18 mouse cellular contexts compared by ENCODE assay signal in the genomic region with DNA sequence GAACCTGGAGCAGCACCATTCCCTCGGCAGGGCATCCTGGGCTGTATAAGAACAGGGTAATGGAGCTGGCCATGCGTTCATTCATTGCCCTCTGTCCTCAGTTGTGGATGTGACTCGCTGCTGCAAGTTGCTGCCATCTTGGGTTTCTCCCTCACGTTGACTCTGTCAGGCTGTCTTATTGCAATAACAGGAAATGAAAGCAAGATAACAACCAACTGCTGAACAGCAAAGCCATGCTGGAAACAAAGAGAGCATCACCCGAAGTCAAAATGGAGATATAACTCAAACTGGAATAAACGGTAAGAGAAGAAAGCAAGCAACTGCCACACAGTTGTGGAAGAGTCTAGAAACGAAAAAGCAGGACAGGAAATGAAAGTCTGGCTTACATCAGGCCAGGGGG.
DNase-seq lines count a peak whose midpoint lies in the region; ATAC-seq lines count a peak whose summit lies in the region.
"Had no signal": no experiment of that assay in that cellular context is flagged by ENCODE, and none has a peak within 500 bp of the region (broad histone marks: within the 10 kb centered on the region; RNA-seq: fewer than 3 reads in every experiment).

No protein-coding gene starts in this region.

- ATAC-seq in inflammation-experienced regulatory T-cells, adult 6 months: peak; percentile 73
- ATAC-seq: forebrain, embryonic 15.5 days; hindbrain, postnatal 0 days; intestine, embryonic 15.5 days had no signal

- DNase-seq in CD4-positive, CD25-positive, alpha-beta regulatory T cell, adult 2 months (ENCODE audit: low read depth, low spot score): peak; percentile 71
- DNase-seq in T-cell, adult 2 months (ENCODE audit: low spot score): peak; percentile 35
- DNase-seq in kidney, postnatal 25 days: no peak
- DNase-seq in spleen, adult 12 weeks (ENCODE audit: low spot score): no peak
- DNase-seq in right cerebral cortex, postnatal 25 days: no peak
- DNase-seq: adrenal gland, postnatal 10 days; adrenal gland, postnatal 36 days; cerebellum, adult 18-20 months; cerebellum, adult 9-10 months; cerebellum, postnatal 14 days; gastrocnemius, postnatal 36 days; heart, adult 2 months; heart, postnatal 14 days; heart, postnatal 4 days had no signal

Comparison
In these comparisons a context has a peak if more than half of its experiments do, and no peak if none do; other contexts are left out.
1. DNase-seq: peak in CD4-positive, CD25-positive, alpha-beta regulatory T cell, adult 2 months (single experiment) and T-cell, adult 2 months (single experiment); none in kidney, postnatal 25 days (0 of 2), spleen, adult 12 weeks (single experiment) and right cerebral cortex, postnatal 25 days (single experiment).